Mouse (Mus musculus) kidney, adult 2 months (tissue): Measurements from ENCODE around the gene Secisbp2l.

Experiments used
- CTCF ChIP-seq: fragments of 200-500 bp; conservative IDR thresholded peaks from 2 replicates; pipeline ENCODE4 v1.5.1; 2011; ENCODE audit warnings: low read depth, mild to moderate bottlenecking, control low read depth, low read length, moderate library complexity, mixed read lengths; ENCODE audit not compliant: insufficient read depth, insufficient read length
- POLR2A ChIP-seq: fragments of 200-500 bp; IDR thresholded peaks from one replicate; pipeline ENCODE4 v1.6.1; 2011; ENCODE audit warnings: low read depth, low read length, control low read depth

DNA sequence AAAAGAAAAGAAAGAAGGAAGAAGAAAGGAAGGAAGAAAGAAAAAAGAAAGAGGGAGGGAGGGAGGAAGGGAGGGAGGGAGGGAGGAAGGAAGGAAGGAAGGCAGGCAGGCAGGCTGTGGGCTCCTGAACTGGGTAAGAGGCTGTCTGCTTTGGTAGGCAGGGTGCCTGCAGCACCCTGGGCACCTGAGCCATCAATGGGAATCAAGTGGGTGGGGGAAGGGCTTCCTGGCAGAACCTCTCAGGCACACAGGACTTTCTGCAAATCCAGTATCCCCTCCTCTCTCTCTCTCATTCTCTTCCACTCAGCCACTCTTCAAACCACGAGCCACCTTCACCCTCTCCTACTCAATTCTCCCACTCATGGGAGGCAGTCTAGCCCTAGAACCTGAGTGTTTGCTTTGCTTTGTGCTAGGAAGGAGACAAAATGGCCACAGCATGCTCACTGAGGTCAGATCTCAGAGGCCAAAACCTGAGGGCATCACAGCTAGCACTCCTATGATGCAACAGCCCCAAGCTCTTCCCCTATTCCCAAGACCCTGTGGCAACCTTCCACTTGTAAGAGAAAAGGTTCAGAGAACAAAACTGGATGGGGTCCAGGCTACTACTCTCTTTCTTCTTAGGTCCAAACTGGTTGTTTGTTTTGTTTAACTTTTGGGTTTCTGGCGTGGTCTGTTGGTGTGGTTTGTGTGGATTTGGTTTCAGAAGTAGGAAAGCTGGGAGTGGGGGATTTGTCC, 9.6 kb upstream of the Secisbp2l start:
- TF ChIP-seq POLR2A (no peak), CTCF (no peak)
